Mouse (Mus musculus): ENCODE data around the gene Rabgef1. TPM values are rescaled to one million over a fixed set of nuclear protein-coding genes. Genes with fewer than 3 reads are reported as not detected.
A peak's percentile ranks its signal among the peaks of the same experiment; 100 is the strongest.

The Rabgef1 gene
- total RNA-seq, 1 experiment from 2014 or later = 47.9 TPM

DNA sequence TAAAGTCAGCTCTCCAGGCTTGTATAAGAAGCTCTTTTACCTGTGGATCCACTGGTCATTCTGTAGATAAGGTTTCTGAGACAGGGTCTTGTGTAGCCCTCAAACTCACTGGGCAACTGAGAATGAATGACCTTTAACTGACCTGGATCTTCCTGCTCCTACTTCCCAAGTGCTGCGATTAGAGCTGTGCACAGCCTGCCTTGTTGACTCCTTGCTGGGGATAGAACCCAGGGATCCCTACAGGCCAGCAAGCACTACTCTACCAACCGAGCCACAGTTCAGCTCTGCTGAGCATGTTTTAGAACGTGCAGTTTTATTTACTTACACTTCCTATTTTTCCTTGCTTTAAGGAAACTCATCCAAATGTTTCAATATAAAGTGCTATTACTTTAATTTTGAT lies 25.9 kb downstream of the Rabgef1 start:
- ATAC-seq (replicated peaks in 1 of 2; ENCODE audit: insufficient read depth in 1 of 2, low FRiP score in 2 of 2, low TSS enrichment in 1 of 2, low read depth in 1 of 2, poor library complexity in 2 of 2, severe bottlenecking in 2 of 2) = no peak

DNA sequence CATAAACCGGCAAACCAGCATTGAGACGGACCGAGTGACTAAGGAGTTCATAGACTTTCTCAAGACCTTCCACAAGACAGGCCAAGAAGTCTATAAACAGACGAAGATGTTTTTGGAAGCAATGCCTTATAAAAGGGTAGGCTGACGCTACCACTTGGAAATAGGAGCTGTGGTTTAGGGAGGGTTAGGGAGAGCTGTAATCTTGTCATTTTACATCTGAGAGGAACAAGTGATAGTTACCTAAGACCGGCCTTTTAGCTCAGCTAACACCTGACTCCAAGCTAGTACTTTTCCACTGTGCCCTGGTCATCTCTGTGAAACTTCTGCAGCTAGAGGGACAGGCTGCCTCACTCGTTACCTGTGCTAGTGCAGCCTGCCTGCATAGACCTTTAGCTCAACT lies 26.4 kb downstream of the Rabgef1 start:
- no peak for ATAC-seq (replicated peaks in 1 of 2; ENCODE audit: insufficient read depth in 1 of 2, low FRiP score in 2 of 2, low TSS enrichment in 1 of 2, low read depth in 1 of 2, poor library complexity in 2 of 2, severe bottlenecking in 2 of 2)

DNA sequence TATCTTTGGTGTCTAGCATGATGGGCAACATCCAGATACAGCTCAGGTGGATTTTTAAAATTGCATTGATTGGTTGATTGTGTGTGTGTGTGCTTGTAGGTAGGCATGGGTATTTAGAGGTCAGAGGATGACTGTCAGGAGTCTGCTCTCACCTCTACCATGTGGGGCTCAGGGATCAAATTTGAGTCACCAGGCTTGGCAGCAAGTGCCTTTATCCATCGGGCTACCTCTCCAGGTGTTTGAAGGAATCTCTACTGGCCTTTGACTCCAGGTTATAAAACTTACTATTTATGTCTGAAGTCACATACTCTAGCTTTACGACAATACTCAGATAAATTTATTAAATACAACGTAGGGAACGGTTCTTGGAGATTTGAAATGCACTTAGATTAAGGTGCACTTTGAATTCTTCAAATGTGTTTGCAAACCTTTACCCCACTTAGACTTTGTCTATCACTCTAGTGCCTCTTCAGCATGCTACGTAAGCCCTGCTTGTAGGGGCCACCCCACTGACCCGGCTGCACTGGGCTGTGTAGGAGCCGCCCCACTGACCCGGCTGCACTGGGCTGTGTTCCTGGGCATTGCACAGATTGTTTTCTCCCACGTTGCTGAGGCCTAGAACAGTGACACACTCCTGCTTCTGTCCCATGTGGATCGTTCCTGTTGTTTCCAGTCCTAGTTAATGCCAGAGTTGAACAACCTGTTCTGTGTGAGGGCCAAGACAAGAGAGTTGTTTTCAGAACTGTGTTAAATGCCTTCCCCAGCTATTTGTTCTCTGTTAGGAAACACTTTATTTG lies 28.8 kb downstream of the Rabgef1 start:
- no peak for ATAC-seq (replicated peaks in 1 of 2; ENCODE audit: insufficient read depth in 1 of 2, low FRiP score in 2 of 2, low TSS enrichment in 1 of 2, low read depth in 1 of 2, poor library complexity in 2 of 2, severe bottlenecking in 2 of 2)

DNA sequence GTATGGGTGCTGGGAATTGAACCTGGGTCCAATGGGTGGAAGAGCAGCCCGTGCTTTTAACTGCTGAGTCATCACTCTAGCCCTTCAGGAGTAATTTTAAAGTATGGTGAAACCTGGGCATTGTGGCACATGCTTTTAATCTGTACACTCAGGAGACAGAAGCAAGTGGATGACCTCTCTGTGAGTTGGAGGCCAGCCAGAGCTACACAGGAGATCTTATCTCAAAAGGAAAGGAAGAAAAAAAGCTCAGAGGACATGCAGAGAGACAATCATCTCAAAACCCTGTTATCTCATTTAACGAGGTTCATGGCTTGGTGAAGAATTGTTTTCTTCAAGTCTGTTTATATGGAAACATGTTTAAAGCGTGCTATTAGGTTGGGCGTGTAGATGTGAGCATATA lies 32.4 kb downstream of the Rabgef1 start:
- ATAC-seq (replicated peaks in 1 of 2; ENCODE audit: insufficient read depth in 1 of 2, low FRiP score in 2 of 2, low TSS enrichment in 1 of 2, low read depth in 1 of 2, poor library complexity in 2 of 2, severe bottlenecking in 2 of 2) = no peak; a peak in 1 of 4 replicates

DNA sequence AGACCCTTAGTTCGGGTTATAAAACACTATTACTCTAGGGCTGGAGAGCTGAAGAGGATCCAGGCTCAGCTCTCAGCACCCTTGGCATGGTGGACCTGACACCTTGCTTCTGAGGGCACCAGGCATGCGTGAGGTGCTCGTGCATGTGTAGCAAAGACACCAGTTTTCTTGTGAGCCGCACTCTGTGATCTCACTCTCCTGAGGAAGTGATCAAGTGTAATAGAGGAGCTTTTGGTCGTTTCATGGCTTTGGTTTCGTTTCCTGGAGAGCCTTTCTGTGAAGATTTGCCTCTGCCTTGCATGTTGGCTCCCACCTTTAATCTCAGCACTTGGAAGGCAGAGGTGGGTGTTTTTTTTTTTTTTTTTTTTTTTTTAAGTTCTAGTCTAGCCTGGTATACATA lies 33.0 kb downstream of the Rabgef1 start:
- 0 out of 4 replicates have a peak, but pooled peaks of 1 of the 2 experiments have one; percentile 21 for ATAC-seq (replicated peaks in 1 of 2; ENCODE audit: insufficient read depth in 1 of 2, low FRiP score in 2 of 2, low TSS enrichment in 1 of 2, low read depth in 1 of 2, poor library complexity in 2 of 2, severe bottlenecking in 2 of 2)

DNA sequence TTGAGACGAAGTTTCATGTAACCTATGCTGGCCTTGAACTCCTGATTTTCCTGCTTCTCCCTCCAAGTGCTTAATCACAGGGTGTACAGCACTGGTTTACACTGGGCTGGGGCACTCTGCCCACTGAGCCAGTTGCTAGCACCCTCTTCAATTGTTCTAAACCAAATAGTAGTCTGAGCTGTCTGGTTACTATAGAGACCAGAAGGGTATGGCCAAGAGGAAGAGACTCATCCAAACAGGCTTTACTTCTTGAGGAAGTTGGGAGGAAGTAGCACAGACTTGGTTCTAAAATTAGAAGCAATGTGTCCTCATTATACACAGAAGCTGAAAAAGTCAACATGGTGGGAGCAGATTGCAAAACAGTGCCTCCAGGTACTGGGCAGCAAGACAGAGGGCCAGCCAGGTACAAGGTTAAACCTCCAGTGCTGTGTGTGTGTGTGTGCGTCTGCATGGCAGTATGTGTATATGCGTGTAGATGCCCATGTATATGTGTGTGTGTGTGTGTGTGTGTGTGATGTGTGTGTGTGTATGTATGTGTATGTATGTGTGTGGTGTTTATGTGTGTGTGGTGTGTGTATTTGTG lies 33.9 kb downstream of the Rabgef1 start:
- peak in 1 of 2 experiments; percentile 42; a peak in 1 of 4 replicates for ATAC-seq (replicated peaks in 1 of 2; ENCODE audit: insufficient read depth in 1 of 2, low FRiP score in 2 of 2, low TSS enrichment in 1 of 2, low read depth in 1 of 2, poor library complexity in 2 of 2, severe bottlenecking in 2 of 2)

DNA sequence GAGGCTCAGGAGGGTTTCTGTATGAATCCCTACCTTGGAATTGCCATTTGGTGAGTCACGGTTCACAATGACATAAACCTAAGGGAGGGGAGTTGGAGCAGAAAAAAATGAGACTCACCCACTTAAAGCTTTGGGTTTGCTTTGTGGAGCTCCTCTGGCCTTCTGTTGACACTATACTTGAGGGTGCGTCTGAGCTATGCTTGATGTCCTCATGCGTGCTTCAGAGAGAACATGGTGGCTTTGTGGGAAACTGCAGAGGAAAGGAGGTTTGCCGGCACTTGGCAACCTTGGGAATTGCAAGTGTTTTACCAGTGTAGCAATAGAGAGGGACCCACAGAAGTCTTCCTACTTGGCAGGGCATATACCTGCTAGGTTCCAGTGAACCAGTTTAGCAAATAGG lies 35.7 kb downstream of the Rabgef1 start:
- no peak for ATAC-seq (replicated peaks in 1 of 2; ENCODE audit: insufficient read depth in 1 of 2, low FRiP score in 2 of 2, low TSS enrichment in 1 of 2, low read depth in 1 of 2, poor library complexity in 2 of 2, severe bottlenecking in 2 of 2)

DNA sequence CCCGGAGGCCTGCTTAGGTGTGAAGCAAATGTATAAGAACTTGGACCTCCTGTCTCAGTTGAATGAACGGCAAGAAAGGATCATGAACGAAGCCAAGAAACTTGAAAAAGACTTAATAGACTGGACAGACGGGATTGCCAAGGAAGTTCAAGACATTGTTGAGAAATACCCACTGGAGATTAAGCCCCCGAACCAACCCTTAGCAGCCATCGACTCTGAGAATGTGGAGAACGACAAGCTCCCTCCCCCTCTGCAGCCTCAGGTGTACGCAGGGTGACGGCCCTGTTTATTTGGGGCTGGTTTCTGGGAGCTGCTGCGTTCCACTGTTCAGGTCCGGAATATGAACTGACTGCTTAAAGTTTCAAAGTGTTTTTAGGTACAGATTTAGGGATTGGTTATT lies 41.4 kb downstream of the Rabgef1 start:
- no peak for ATAC-seq (replicated peaks in 1 of 2; ENCODE audit: insufficient read depth in 1 of 2, low FRiP score in 2 of 2, low TSS enrichment in 1 of 2, low read depth in 1 of 2, poor library complexity in 2 of 2, severe bottlenecking in 2 of 2)

DNA sequence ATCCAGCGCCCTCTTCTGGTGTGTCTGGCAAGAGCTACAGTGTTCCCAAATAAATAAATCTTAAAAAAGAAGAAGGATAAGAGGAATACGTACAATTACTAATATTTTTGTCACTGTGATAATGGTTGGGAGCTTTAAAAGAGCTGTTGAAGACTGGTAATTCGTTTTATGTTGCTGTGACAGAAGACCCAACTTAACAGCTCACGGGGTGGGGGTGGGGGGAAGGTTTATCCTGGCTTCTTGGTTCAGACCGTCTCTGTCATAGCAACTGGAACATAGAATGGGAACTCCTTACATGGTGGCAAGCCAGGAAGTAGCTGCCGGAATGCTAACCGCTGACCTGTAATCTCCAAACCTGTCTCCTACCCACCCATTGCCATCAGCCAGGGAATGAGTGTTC lies 45.2 kb downstream of the Rabgef1 start, which contains the start of gene Tmem248:
Gene Tmem248 (plus strand): TSS at position 301 of the 400 bp plus-strand sequence.
- no peak for ATAC-seq (replicated peaks in 1 of 2; ENCODE audit: insufficient read depth in 1 of 2, low FRiP score in 2 of 2, low TSS enrichment in 1 of 2, low read depth in 1 of 2, poor library complexity in 2 of 2, severe bottlenecking in 2 of 2)

DNA sequence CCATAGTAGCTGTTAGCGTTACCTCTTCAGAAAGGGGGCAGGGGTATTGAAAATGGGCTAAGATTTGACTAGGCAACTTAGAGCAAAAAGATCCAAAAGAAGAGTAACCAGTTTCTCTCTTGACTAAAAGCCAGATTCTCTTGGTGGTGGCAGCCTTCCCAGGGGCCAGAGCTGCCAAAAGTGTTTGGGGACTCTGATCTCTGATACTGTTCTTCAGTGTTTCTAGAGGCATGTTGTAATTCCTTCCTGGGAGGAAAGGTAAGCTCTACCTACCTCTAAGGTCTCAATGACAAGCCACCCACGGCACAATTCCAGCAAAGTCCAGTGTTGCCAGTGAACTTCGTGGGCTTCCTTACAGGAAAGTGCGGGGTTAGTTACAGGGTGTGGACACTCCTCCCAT lies 45.8 kb downstream of the Rabgef1 start:
- ATAC-seq (replicated peaks in 1 of 2; ENCODE audit: insufficient read depth in 1 of 2, low FRiP score in 2 of 2, low TSS enrichment in 1 of 2, low read depth in 1 of 2, poor library complexity in 2 of 2, severe bottlenecking in 2 of 2) = no peak

DNA sequence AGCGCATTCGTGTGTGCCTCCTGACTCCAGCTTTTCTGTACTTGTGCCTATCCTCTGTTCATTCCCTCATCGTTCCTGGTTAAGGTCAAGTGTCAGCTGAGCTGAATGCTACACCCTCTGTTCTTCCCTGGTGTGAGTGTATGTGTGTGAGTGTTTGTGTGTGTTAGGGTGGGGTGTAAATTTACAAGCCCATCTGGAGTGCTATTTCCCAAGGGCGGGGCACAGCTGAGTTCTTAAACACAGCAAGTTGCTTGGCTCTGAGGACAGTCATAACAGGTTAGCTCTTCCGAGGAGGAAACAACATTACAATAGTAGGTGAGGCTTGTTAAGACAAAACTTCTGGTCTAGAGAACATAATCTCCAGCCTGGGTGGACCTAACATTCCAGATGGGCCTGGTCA lies 46.7 kb downstream of the Rabgef1 start:
- ATAC-seq (replicated peaks in 1 of 2; ENCODE audit: insufficient read depth in 1 of 2, low FRiP score in 2 of 2, low TSS enrichment in 1 of 2, low read depth in 1 of 2, poor library complexity in 2 of 2, severe bottlenecking in 2 of 2) = no peak

DNA sequence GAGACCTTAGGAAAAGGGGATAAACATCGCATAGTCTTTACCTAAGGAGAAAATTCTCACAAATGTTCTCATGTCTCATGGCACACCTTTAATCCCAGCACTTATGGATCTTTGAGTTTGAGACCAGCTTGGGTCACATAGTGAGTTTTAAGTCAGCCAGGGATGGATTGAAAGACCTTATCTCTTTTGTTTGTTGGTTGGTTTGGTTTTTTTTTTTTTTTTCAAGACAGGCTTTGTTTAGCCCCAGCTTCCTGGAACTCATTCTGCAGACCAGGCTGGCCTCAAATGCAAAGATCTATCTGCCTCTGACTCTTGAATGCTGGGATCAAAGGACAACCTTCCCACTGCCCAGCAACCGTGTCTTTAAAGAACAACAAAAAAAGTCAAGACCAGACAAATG lies 49.7 kb downstream of the Rabgef1 start:
- no peak for ATAC-seq (replicated peaks in 1 of 2; ENCODE audit: insufficient read depth in 1 of 2, low FRiP score in 2 of 2, low TSS enrichment in 1 of 2, low read depth in 1 of 2, poor library complexity in 2 of 2, severe bottlenecking in 2 of 2)

DNA sequence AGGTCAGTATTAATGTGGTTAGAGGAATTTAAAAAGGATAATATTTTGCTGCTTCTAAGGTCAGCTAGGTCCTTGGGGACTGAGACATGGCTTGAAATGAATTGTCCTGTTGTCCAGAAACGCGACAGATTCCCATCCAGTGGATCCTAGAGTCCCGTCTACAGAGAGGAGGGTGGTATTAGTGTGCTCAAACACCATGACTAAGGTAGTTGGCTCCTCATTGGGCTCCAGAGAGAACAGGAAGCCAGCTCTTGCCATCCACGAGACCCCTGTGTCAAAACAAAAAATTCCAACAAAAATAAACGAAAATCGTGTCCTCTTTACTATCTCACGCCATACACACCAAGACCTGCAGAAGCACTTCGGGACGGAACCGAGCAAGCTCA lies 50.2 kb downstream of the Rabgef1 start:
- ATAC-seq (replicated peaks in 1 of 2; ENCODE audit: insufficient read depth in 1 of 2, low FRiP score in 2 of 2, low TSS enrichment in 1 of 2, low read depth in 1 of 2, poor library complexity in 2 of 2, severe bottlenecking in 2 of 2) = peak; percentile 35 to 41; a peak in 3 of 4 replicates

DNA sequence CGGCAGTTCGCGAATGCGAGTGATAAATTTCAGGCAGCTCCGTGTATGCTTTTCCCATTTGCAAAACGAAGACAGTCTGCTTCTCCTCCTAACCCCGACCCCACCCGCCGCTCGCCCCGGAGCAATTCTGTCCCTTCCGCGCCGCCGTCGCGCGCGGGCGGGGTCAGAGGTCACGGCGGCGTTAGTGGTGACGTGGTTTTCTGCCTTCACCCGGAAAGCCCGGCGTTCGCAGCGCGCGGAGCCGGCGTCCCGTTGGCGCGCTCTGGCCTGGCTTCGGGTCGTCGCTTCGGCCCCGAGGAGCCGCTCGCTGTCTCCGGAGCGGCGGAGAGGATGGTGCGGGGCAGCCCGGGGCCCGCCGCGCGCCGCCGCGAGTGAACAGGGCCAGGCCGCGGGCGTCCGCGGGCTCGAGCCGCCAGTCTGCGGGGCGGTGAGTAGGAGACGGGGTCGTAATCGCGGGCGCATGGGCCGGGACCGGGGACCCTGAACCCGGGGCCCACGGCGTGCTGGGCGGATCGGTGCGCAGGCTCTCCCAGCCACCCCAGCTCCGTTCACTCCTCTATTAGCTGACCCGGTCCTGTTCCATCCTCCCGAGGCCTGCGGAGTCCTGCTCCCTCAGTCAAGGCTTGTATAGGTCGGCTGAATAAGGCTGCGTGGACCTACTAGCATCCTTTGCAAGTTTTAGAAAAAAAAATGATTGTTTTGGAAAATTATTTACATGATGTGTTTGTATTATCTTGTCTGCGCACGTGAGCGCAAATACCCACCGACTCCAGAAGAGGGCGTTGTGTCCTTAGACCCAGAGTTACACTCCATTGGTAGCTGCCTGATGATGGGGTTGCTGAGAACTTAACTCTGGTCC lies 50.8 kb downstream of the Rabgef1 start:
- peak; percentile 74 to 76 for ATAC-seq (replicated peaks in 1 of 2; ENCODE audit: insufficient read depth in 1 of 2, low FRiP score in 2 of 2, low TSS enrichment in 1 of 2, low read depth in 1 of 2, poor library complexity in 2 of 2, severe bottlenecking in 2 of 2)

DNA sequence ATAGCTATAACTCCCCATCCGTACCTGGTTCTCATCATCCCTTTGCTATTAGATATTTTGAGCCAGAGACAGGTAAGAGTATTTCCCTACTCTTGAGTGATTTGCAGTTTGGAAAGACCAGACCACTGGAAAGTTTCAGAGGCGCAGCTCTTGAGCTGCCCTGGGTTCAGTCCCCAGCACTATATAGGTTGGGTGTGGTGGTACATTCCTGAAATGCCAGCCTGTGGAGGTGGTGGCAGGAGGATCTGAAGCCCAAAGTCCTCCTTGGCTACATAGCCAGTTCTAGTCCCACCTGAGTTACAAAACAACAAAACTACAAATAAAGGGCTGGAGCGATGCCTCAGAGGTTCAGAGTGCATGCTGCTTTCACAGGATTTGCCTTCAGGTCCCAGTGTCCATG lies 55.2 kb downstream of the Rabgef1 start:
- ATAC-seq (replicated peaks in 1 of 2; ENCODE audit: insufficient read depth in 1 of 2, low FRiP score in 2 of 2, low TSS enrichment in 1 of 2, low read depth in 1 of 2, poor library complexity in 2 of 2, severe bottlenecking in 2 of 2) = no peak

DNA sequence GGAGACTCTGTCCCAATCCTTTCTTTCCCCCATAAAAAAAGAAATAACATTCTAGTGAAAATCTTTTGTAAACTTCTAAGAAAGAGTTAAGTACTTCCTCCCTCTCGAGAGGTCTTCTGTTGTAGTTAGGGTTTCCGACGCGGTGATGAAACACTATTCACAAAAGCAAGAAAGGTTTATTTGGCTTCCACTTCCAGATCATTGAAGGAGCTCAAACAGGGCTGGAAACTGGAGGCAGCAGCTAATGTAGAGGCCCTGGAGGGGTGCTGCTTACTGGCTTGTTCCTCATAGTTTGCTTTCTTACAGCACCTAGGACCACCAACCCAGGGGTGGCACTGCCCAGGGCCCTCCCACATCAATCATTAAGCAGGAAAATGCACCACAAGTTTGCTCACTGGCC lies 56.5 kb downstream of the Rabgef1 start:
- ATAC-seq (replicated peaks in 1 of 2; ENCODE audit: insufficient read depth in 1 of 2, low FRiP score in 2 of 2, low TSS enrichment in 1 of 2, low read depth in 1 of 2, poor library complexity in 2 of 2, severe bottlenecking in 2 of 2) = peak; percentile 18 to 28; a peak in 2 of 4 replicates

DNA sequence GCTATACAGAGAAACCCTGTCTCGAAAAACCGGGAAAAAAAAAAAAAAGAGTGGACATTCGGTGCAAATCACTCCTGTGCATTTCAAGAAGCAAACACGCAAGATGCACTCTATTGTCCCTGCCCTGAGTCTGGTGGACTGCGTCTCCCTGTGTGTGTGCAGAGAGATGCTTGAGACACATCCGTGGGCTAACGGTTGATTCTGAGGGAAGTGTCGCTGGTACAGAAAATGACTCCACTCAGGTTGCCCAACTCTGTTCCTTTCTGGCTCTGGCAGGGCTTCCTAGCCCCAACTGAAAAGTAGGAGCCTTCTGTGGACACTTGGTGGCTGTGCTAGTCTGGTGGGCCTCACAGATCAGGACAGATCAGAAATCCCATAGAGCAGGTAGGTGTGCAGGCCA lies 64.7 kb downstream of the Rabgef1 start:
- peak in 1 of 2 experiments; percentile 28; a peak in 1 of 4 replicates for ATAC-seq (replicated peaks in 1 of 2; ENCODE audit: insufficient read depth in 1 of 2, low FRiP score in 2 of 2, low TSS enrichment in 1 of 2, low read depth in 1 of 2, poor library complexity in 2 of 2, severe bottlenecking in 2 of 2)

DNA sequence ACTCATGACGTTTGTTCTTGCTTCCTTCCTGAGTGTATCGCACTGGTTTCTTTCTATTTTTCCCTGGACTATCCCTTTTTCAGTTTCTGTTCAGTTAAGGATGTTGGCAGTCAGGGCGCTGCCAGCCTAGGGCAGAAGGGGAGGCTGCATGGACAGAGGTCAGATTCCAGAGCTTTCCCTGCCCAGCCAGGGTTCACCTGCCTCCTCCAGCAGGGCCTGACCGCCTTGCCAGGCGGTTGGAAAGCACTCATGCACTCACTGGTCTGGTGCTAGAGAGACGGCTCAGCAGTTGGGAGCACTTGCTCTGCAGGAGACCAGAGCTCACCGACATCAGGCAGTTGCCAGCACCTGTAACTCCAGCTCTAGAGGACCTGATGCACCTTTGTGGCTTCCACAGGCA lies 67.6 kb downstream of the Rabgef1 start:
- ATAC-seq (replicated peaks in 1 of 2; ENCODE audit: insufficient read depth in 1 of 2, low FRiP score in 2 of 2, low TSS enrichment in 1 of 2, low read depth in 1 of 2, poor library complexity in 2 of 2, severe bottlenecking in 2 of 2) = no peak

All from hematopoietic stem cell, adult 5-6 weeks (primary cell).